Mouse (Mus musculus) stomach, postnatal 0 days (tissue): Measurements from ENCODE around the gene Lamp3. TPM values are rescaled to one million over a fixed set of nuclear protein-coding genes. Genes with fewer than 3 reads are reported as not detected.
"Not testable (repeated sequence)": the region's sequence is repeated elsewhere in the genome, so short reads cannot be mapped to it uniquely, and the experiment has no call there.

Experiments
- ATAC-seq: fragments of 200-750 bp; cut with Nextera tagmentation; 2 replicates; pipeline ENCODE4 v1.8.0; 2017; ENCODE audit not compliant: low FRiP score, low TSS enrichment
- DNase-seq: peaks from one replicate; pipeline ENCODE4 v3.0.0-alpha.2; 2016; ENCODE audit warnings: low spot score
- H3K27ac ChIP-seq: fragments of 300-500 bp; sonication (generic); replicated peaks from 2 replicates; pipeline ENCODE4 v1.5.1; 2014; ENCODE audit warnings: mild to moderate bottlenecking, control low read depth
- H3K27me3 ChIP-seq: fragments of 300-500 bp; sonication (generic); 2 replicates; pipeline ENCODE4 v1.6.1; 2014; ENCODE audit warnings: low read length; ENCODE audit not compliant: control insufficient read depth, insufficient read depth
- H3K36me3 ChIP-seq: fragments of 300-500 bp; sonication (generic); 2 replicates; pipeline ENCODE4 v1.6.1; 2014; ENCODE audit warnings: low read length, mixed read lengths; ENCODE audit not compliant: control insufficient read depth, insufficient read depth
- H3K4me1 ChIP-seq: fragments of 300-500 bp; sonication (generic); replicated peaks from 2 replicates; pipeline ENCODE4 v1.6.1; 2014; ENCODE audit warnings: antibody characterized with exemption; ENCODE audit not compliant: control insufficient read depth, insufficient read depth
- H3K4me2 ChIP-seq: fragments of 300-500 bp; sonication (generic); replicated peaks from 2 replicates; pipeline ENCODE4 v1.6.1; 2014; ENCODE audit warnings: low read depth, mild to moderate bottlenecking, control low read depth, moderate library complexity
- H3K4me3 ChIP-seq: fragments of 300-500 bp; sonication (generic); 2 replicates; pipeline ENCODE4 v1.5.1; 2014; ENCODE audit warnings: low read depth, low read length, control low read depth
- H3K9ac ChIP-seq: fragments of 300-500 bp; sonication (generic); 2 replicates; pipeline ENCODE4 v1.6.1; 2014; ENCODE audit warnings: mild to moderate bottlenecking, low read length, control low read depth, mixed read lengths
- H3K9me3 ChIP-seq: fragments of 300-500 bp; sonication (generic); 2 replicates; pipeline ENCODE4 v1.6.1; 2016; ENCODE audit warnings: low read length; ENCODE audit not compliant: control insufficient read depth
- CTCF ChIP-seq: IDR thresholded peaks from 2 replicates; pipeline ENCODE4 v1.5.1; 2016; ENCODE audit warnings: antibody characterized with exemption, low read depth, mild to moderate bottlenecking, moderate library complexity
- EP300 ChIP-seq: optimal IDR thresholded peaks from 2 replicates; pipeline ENCODE3; 2016; ENCODE audit warnings: antibody characterized with exemption
- WGBS: fragments of 180-500 bp; shearing (Covaris S2); extraction: QIAGEN DNeasy Blood & Tissue Kit; methylation state at CpG from one replicate; pipeline ENCODE4 v1.1.7; 2014; 5-methylcytosine and 5-hydroxymethylcytosine counted together
- polyA plus RNA-seq: library from polyadenylated mRNA; unstranded; fragments of >200 nt; fragmentation: Nextera tagmentation; extraction: Ambion mirVana; gene quantifications from 2 replicates; pipeline ENCODE4 v1.2.1, GENCODE M21; 2015

Lamp3 gene
- not detected in 2 replicates for polyA plus RNA-seq

GRCm38 (mm10) chr16:19706216-19706615 is at the start of gene Lamp3:
TSS of gene Lamp3 (minus strand) at chr16:19706375.
- TF ChIP-seq CTCF (no peak), EP300 (no peak)
- H3K4me1 ChIP-seq: no peaks in the 10 kb centered on the region
- no peak within 1 kb of the TSS for H3K9ac ChIP-seq
- DNase-seq: no peak
- no peaks in the 10 kb centered on the region for H3K36me3 ChIP-seq
- H3K4me2 ChIP-seq: no peak within 1 kb of the TSS
- H3K4me3 ChIP-seq: no peak within 1 kb of the TSS
- no peaks in the 10 kb centered on the region for H3K27me3 ChIP-seq
- ATAC-seq: no peak
- no peaks in the 10 kb centered on the region for H3K9me3 ChIP-seq
- H3K27ac ChIP-seq: no peak within 1 kb of the TSS

GRCm38 (mm10) chr16:19732896-19733295 is 26.7 kb upstream of the Lamp3 start:
- Histone ChIP-seq H3K4me3 (no peak overlapping the region), H3K9me3 (no peaks in the 10 kb centered on the region), H3K9ac (no peak overlapping the region), H3K4me2 (no peak overlapping the region), H3K27ac (no peak overlapping the region), H3K4me1 (no peaks in the 10 kb centered on the region), H3K27me3 (no peaks in the 10 kb centered on the region), H3K36me3 (no peaks in the 10 kb centered on the region)
- TF ChIP-seq EP300 (no peak), CTCF (no peak)
- 91% methylated on average over 1 of the region's 1 CpGs for WGBS
- ATAC-seq (no peak), DNase-seq (no peak)

- not testable (repeated sequence) for DNase-seq, H3K9ac ChIP-seq, H3K4me2 ChIP-seq, ATAC-seq, H3K27me3 ChIP-seq, H3K9me3 ChIP-seq, H3K36me3 ChIP-seq, H3K27ac ChIP-seq, H3K4me3 ChIP-seq, H3K4me1 ChIP-seq
- TF ChIP-seq CTCF: peak; percentile 78
- WGBS: 38% methylated on average over 2 of the region's 2 CpGs
Measured at GRCm38 (mm10) chr16:19724139-19724538, 18.0 kb upstream of the Lamp3 start.

- Histone ChIP-seq H3K4me1 (no peaks in the 10 kb centered on the region), H3K27ac (no peak overlapping the region), H3K27me3 (no peaks in the 10 kb centered on the region), H3K9me3 (no peaks in the 10 kb centered on the region), H3K4me2 (no peak overlapping the region), H3K9ac (no peak overlapping the region), H3K36me3 (no peaks in the 10 kb centered on the region), H3K4me3 (no peak overlapping the region)
- WGBS: 46% methylated on average over 2 of the region's 2 CpGs
- DNase-seq: no peak
- peak; percentile 17; the same call in 1 of the 2 replicates for TF ChIP-seq CTCF
- TF ChIP-seq EP300: no peak
- ATAC-seq: no peak
Measured at GRCm38 (mm10) chr16:19720959-19721358, 14.8 kb upstream of the Lamp3 start.

- DNase-seq: no peak
- Histone ChIP-seq H3K4me1 (no peaks in the 10 kb centered on the region), H3K4me2 (no peak overlapping the region), H3K27ac (no peak overlapping the region), H3K9ac (no peak overlapping the region), H3K9me3 (no peaks in the 10 kb centered on the region), H3K27me3 (no peaks in the 10 kb centered on the region), H3K36me3 (no peaks in the 10 kb centered on the region), H3K4me3 (no peak overlapping the region)
- no peak for ATAC-seq
- 47% methylated on average over 1 of the region's 1 CpGs for WGBS
- no peak for TF ChIP-seq EP300
Measured at GRCm38 (mm10) chr16:19707381-19707780, 1.2 kb upstream of the Lamp3 start.

- ATAC-seq: no peak
- Histone ChIP-seq H3K4me2 (no peak overlapping the region), H3K9ac (no peak overlapping the region), H3K36me3 (no peaks in the 10 kb centered on the region), H3K9me3 (no peaks in the 10 kb centered on the region), H3K27ac (no peak overlapping the region), H3K4me3 (no peak overlapping the region), H3K4me1 (no peaks in the 10 kb centered on the region), H3K27me3 (no peaks in the 10 kb centered on the region)
- no peak for DNase-seq
- TF ChIP-seq EP300 (no peak), CTCF (no peak)
Measured at GRCm38 (mm10) chr16:19699207-19699606, 7.0 kb downstream of the Lamp3 start.
